Mouse (Mus musculus) ES-Bruce4 (cell line): ENCODE measurements around the gene Fam20b.

Experiments
- CTCF ChIP-seq: IDR thresholded peaks from one replicate; pipeline ENCODE4 v1.8.1; 2011; ENCODE audit warnings: low read depth, low read length
- EP300 ChIP-seq: IDR thresholded peaks from 2 replicates; pipeline ENCODE4 v1.6.1; 2011; ENCODE audit warnings: low read depth, low read length; ENCODE audit not compliant: insufficient read depth
- POLR2A ChIP-seq: IDR thresholded peaks from one replicate; pipeline ENCODE4 v1.8.1; 2011; ENCODE audit warnings: low read length; ENCODE audit not compliant: insufficient read depth

GRCm38 (mm10) chr1:156648705-156649104 is 70.2 kb downstream of the Fam20b start:
- TF ChIP-seq CTCF: no peak
- TF ChIP-seq POLR2A: no peak
- 0 out of 2 replicates have a peak, but pooled peaks have one; percentile 47 for TF ChIP-seq EP300
